Mouse (Mus musculus) embryo, embryonic 11.5 days (tissue): ENCODE results near the gene Lrrn2.

ENCODE experiments used
- DNase-seq: peaks from one replicate; pipeline ENCODE4 v3.0.0-alpha.2; 2012; ENCODE audit warnings: low read depth, low spot score

Lrrn2 gene

GRCm38 (mm10) chr1:132880161-132881005 is at the start of gene Lrrn2:
Lrrn2 (plus strand) TSS chr1:132880273.
- peak; percentile 30 for DNase-seq

- DNase-seq: no peak
Measured at GRCm38 (mm10) chr1:132831963-132832362, 48.1 kb upstream of the Lrrn2 start.

- DNase-seq: no peak
Measured at GRCm38 (mm10) chr1:132834037-132834436, 46.0 kb upstream of the Lrrn2 start.

GRCm38 (mm10) chr1:132836895-132837294 is 43.2 kb upstream of the Lrrn2 start:
- DNase-seq: no peak

- no peak for DNase-seq
Measured at GRCm38 (mm10) chr1:132837691-132838090, 42.4 kb upstream of the Lrrn2 start.

- DNase-seq: no peak
Measured at GRCm38 (mm10) chr1:132838371-132838770, 41.7 kb upstream of the Lrrn2 start.

- DNase-seq: no peak
Measured at GRCm38 (mm10) chr1:132843612-132844011, 36.5 kb upstream of the Lrrn2 start.

- no peak for DNase-seq
Measured at GRCm38 (mm10) chr1:132844088-132844804, 35.8 kb upstream of the Lrrn2 start.

GRCm38 (mm10) chr1:132845766-132846165 is 34.3 kb upstream of the Lrrn2 start:
- DNase-seq: no peak

GRCm38 (mm10) chr1:132850809-132851208 is 29.3 kb upstream of the Lrrn2 start:
- no peak for DNase-seq

- DNase-seq: no peak
Measured at GRCm38 (mm10) chr1:132851296-132851695, 28.8 kb upstream of the Lrrn2 start.

GRCm38 (mm10) chr1:132851771-132852170 is 28.3 kb upstream of the Lrrn2 start:
- no peak for DNase-seq

GRCm38 (mm10) chr1:132853312-132853711 is 26.8 kb upstream of the Lrrn2 start:
- no peak for DNase-seq

- DNase-seq: no peak
Measured at GRCm38 (mm10) chr1:132858516-132859383, 21.3 kb upstream of the Lrrn2 start.

- no peak for DNase-seq
Measured at GRCm38 (mm10) chr1:132864220-132864619, 15.9 kb upstream of the Lrrn2 start.

GRCm38 (mm10) chr1:132865585-132865984 is 14.5 kb upstream of the Lrrn2 start:
- DNase-seq: no peak

GRCm38 (mm10) chr1:132870327-132870726 is 9.7 kb upstream of the Lrrn2 start:
- DNase-seq: no peak

GRCm38 (mm10) chr1:132878951-132879610 is 992 bp upstream of the Lrrn2 start:
- DNase-seq: no peak

GRCm38 (mm10) chr1:132879801-132880160 is 292 bp upstream of the Lrrn2 start:
- DNase-seq: no peak

- DNase-seq: peak; percentile 13
Measured at GRCm38 (mm10) chr1:132881041-132881761, 1.1 kb downstream of the Lrrn2 start.

GRCm38 (mm10) chr1:132881836-132882235 is 1.8 kb downstream of the Lrrn2 start:
- DNase-seq: no peak
